9 mouse cellular contexts compared by ENCODE assay signal in the genomic region with DNA sequence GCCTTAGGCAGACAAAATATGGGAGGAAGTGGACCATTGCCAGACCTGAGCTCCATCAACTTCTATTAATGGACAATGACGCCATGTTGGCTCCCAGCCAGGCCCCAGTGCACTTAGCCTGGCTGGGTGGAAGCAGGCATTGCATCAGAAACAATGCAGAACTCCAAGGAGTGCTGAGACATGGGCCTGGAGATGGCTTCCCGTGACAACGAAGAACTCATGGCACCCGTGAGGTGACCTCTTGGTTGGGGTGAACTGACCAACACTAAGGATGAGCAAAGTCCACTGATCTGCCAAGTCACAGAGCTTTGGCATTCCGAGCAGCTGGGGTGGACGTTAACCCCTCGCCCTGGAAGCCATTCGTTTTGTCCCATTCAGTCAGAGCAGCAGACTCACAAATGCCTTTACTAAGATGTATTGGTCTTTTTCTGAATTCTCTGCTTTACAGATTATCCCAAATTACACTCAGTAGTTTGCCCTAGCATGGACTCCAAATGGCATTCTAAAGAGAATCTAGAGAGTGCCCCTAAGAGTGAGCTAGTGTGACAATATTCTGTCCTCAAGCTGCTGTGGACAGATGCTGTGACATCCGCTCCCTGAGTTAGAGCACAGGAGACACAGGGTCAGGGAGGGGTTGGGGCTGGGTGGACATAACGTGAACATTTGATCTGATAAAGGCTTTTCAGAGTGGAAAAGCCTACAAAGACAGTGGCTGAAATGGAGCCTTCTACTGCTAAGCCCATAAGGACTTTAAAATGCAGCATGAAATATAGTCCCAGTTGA.
DNase-seq lines count a peak whose midpoint lies in the region; ATAC-seq and TF ChIP-seq lines count a peak whose summit lies in the region.
"Had no signal": no experiment of that assay in that cellular context is flagged by ENCODE, and none has a peak within 500 bp of the region (broad histone marks: within the 10 kb centered on the region; RNA-seq: fewer than 3 reads in every experiment).

No protein-coding gene starts in this region.

- TF ChIP-seq CTCF in intestine, postnatal 0 days (IDR thresholded peaks at IDR 0.05; ENCODE audit: low read depth), result no peak

- WGBS in hindbrain, embryonic 14.5 days, result 59% methylated on average over 10 of the region's 10 CpGs
- WGBS in hindbrain, embryonic 11.5 days, result 75% methylated on average over 10 of the region's 10 CpGs
- 61% methylated on average over 10 of the region's 10 CpGs for WGBS in intestine, postnatal 0 days
- WGBS in neural tube, embryonic 13.5 days, result 50% methylated on average over 10 of the region's 10 CpGs

- peak; percentile 68; the same call in 1 of the 2 replicates for ATAC-seq in hindbrain, embryonic 14.5 days (ENCODE audit: low FRiP score)
- no peak for ATAC-seq in hindbrain, embryonic 11.5 days (ENCODE audit: low FRiP score)
- ATAC-seq in intestine, postnatal 0 days, result peak; percentile 60
- peak; percentile 83 for ATAC-seq in neural tube, embryonic 13.5 days (ENCODE audit: low read depth)
- ATAC-seq in megakaryocyte-erythroid progenitor cell, adult 5-6 weeks (replicated peaks; ENCODE audit: low FRiP score, low TSS enrichment, poor library complexity, severe bottlenecking), result no peak

- no peak overlapping the region for H3K4me2 ChIP-seq in hindbrain, embryonic 14.5 days (replicated peaks)
- no peak overlapping the region for H3K4me2 ChIP-seq in hindbrain, embryonic 11.5 days (replicated peaks; ENCODE audit: low read depth, low read length)
- H3K4me2 ChIP-seq in intestine, postnatal 0 days (replicated peaks; ENCODE audit: low read depth), result no peak overlapping the region
- H3K4me2 ChIP-seq in neural tube, embryonic 13.5 days, result no peak overlapping the region

- DNase-seq in hindbrain, embryonic 14.5 days (ENCODE audit: low spot score), result peak; percentile 79
- no peak for DNase-seq in hindbrain, embryonic 11.5 days (ENCODE audit: low spot score)
- peak; percentile 86 for DNase-seq in gastrocnemius, postnatal 10 days
- DNase-seq in left cerebral cortex, adult 9 months (ENCODE audit: low spot score in 2 of 2), result peak; percentile 20 to 66

- H3K27ac ChIP-seq in hindbrain, embryonic 14.5 days, result no peak overlapping the region
- no peak overlapping the region for H3K27ac ChIP-seq in hindbrain, embryonic 11.5 days (ENCODE audit: low read depth, low read length)
- H3K27ac ChIP-seq in brown adipose tissue, adult 24 weeks (replicated peaks; ENCODE audit: low read depth, low read length), result peak overlapping the region; percentile 70
- no peak overlapping the region for H3K27ac ChIP-seq in intestine, postnatal 0 days (ENCODE audit: low read depth, low read length)
- H3K27ac ChIP-seq in neural tube, embryonic 13.5 days (replicated peaks), result no peak overlapping the region; the same call in 1 of the 2 replicates

- no peaks in the 10 kb centered on the region for H3K27me3 ChIP-seq in hindbrain, embryonic 14.5 days (ENCODE audit: control insufficient read depth, insufficient read depth, low read length)
- H3K27me3 ChIP-seq in hindbrain, embryonic 11.5 days (ENCODE audit: control insufficient read depth, insufficient read depth, low read length), result no peaks in the 10 kb centered on the region
- H3K27me3 ChIP-seq in intestine, postnatal 0 days (replicated peaks; ENCODE audit: control insufficient read depth, insufficient read depth, low read length), result no peaks in the 10 kb centered on the region
- H3K27me3 ChIP-seq in neural tube, embryonic 13.5 days, result no peaks in the 10 kb centered on the region

- H3K36me3 ChIP-seq in hindbrain, embryonic 14.5 days (replicated peaks; ENCODE audit: control insufficient read depth, insufficient read depth), result no peaks in the 10 kb centered on the region
- H3K36me3 ChIP-seq in hindbrain, embryonic 11.5 days (ENCODE audit: control insufficient read depth, insufficient read depth, low read length), result no peaks in the 10 kb centered on the region
- no peaks in the 10 kb centered on the region for H3K36me3 ChIP-seq in intestine, postnatal 0 days (ENCODE audit: control insufficient read depth, insufficient read depth)
- no peaks in the 10 kb centered on the region for H3K36me3 ChIP-seq in neural tube, embryonic 13.5 days

- 0 out of 2 replicates have a peak, but pooled peaks cover 4% of the 10 kb centered on the region for H3K9me3 ChIP-seq in hindbrain, embryonic 14.5 days (ENCODE audit: control insufficient read depth, low read length)
- no peaks in the 10 kb centered on the region for H3K9me3 ChIP-seq in hindbrain, embryonic 11.5 days (ENCODE audit: control insufficient read depth, low read length)
- H3K9me3 ChIP-seq in intestine, postnatal 0 days (ENCODE audit: control insufficient read depth), result no peaks in the 10 kb centered on the region
- H3K9me3 ChIP-seq in neural tube, embryonic 13.5 days, result no peaks in the 10 kb centered on the region

- 0 out of 2 replicates have a peak, but pooled peaks cover 6% of the 10 kb centered on the region for H3K4me1 ChIP-seq in hindbrain, embryonic 14.5 days (replicated peaks; ENCODE audit: control insufficient read depth, insufficient read depth, low read length)
- H3K4me1 ChIP-seq in hindbrain, embryonic 11.5 days (replicated peaks; ENCODE audit: control insufficient read depth, insufficient read depth, low read length), result no peaks in the 10 kb centered on the region
- peaks cover 8% of the 10 kb centered on the region for H3K4me1 ChIP-seq in brown adipose tissue, adult 24 weeks (ENCODE audit: control insufficient read depth, insufficient read depth, insufficient read length, low read length)
- H3K4me1 ChIP-seq in intestine, postnatal 0 days (replicated peaks; ENCODE audit: control insufficient read depth, insufficient read depth, low read length), result no peaks in the 10 kb centered on the region
- peaks cover 10% of the 10 kb centered on the region for H3K4me1 ChIP-seq in neural tube, embryonic 13.5 days (replicated peaks)

- no peak overlapping the region for H3K9ac ChIP-seq in hindbrain, embryonic 14.5 days
- H3K9ac ChIP-seq in hindbrain, embryonic 11.5 days (ENCODE audit: low read depth, low read length), result no peak overlapping the region
- H3K9ac ChIP-seq in intestine, postnatal 0 days (ENCODE audit: low read depth, low read length), result no peak overlapping the region
- no peak overlapping the region for H3K9ac ChIP-seq in neural tube, embryonic 13.5 days

- no peak overlapping the region for H3K4me3 ChIP-seq in hindbrain, embryonic 14.5 days (replicated peaks; ENCODE audit: low read length)
- no peak overlapping the region for H3K4me3 ChIP-seq in hindbrain, embryonic 11.5 days (ENCODE audit: low read depth, low read length)
- H3K4me3 ChIP-seq in brown adipose tissue, adult 24 weeks (ENCODE audit: insufficient read depth, low read depth, low read length), result no peak overlapping the region
- H3K4me3 ChIP-seq in intestine, postnatal 0 days (ENCODE audit: low read depth, low read length), result no peak overlapping the region
- H3K4me3 ChIP-seq in neural tube, embryonic 13.5 days, result no peak overlapping the region
- H3K4me3 ChIP-seq: erythroblast, embryonic 14.5 days had no signal

Comparison
In these comparisons a context has a peak if more than half of its experiments do, and no peak if none do; other contexts are left out.
1. ATAC-seq: peak in hindbrain, embryonic 14.5 days (single experiment), intestine, postnatal 0 days (single experiment) and neural tube, embryonic 13.5 days (single experiment); none in hindbrain, embryonic 11.5 days (single experiment) and megakaryocyte-erythroid progenitor cell, adult 5-6 weeks (single experiment).